Mouse (Mus musculus): ENCODE results near the gene Nfkbiz. TPM values are rescaled to one million over a fixed set of nuclear protein-coding genes. Genes with fewer than 3 reads are reported as not detected.

Gene Nfkbiz
- polyA plus RNA-seq, 1 experiment from 2014 or later, result 5.3 TPM

DNA sequence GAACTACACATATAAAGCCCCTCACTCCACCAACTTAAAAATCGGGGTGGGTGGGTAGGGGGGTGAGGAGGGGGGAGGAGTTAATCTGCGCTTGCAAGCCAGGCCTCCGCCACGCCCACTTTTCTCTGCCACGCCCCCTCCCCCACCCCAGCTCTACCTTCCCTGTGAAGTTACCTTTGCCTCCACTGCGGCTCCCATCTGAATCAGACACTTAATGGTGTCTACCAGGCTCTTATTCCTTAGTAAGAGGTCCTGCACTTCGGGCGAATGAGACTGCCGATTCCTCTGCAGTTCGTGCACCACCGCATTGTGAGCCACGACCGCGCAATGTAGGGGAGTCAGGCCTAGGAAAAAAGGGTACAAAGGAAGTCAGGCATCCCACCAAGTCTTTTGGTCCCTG, 23.2 kb downstream of the Nfkbiz start:
- peaks cover 18% of the 10 kb centered on the region for H3K4me1 ChIP-seq
- WGBS, result 91% methylated on average over 14 of the region's 14 CpGs
- H3K27me3 ChIP-seq, result no peaks in the 10 kb centered on the region
- peaks cover 64% of the 10 kb centered on the region for H3K36me3 ChIP-seq
- ATAC-seq (ENCODE audit: insufficient number of reproducible peaks, insufficient read depth, low FRiP score, low TSS enrichment, low read depth), result no peak
- H3K4me3 ChIP-seq, result no peak overlapping the region
- no peak overlapping the region for H3K27ac ChIP-seq
- H3K4me2 ChIP-seq, result no peak overlapping the region
- no peak overlapping the region for H3K9ac ChIP-seq
- no peaks in the 10 kb centered on the region for H3K9me3 ChIP-seq

DNA sequence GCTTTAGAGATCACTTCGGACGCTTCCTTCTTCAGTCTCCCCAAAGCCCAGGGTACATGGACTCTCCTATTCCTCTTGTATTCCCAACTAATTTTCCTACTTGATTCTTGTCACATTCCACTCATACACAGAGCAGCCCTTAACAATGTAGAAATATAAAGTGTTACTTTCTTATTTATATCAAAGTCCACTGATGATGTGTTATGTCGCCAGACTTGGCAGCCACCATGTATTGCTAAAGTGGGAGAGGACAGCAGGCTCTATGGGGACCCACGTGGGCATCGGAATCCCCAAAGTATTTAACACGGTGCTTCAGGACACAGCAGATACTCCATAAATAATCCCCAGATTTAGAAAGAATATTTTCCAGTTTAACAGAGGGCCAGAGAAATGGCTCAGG, 24.0 kb downstream of the Nfkbiz start:
- H3K4me3 ChIP-seq, result no peak overlapping the region
- H3K9ac ChIP-seq, result no peak overlapping the region
- WGBS, result 93% methylated on average over 6 of the region's 6 CpGs
- peaks cover 70% of the 10 kb centered on the region for H3K36me3 ChIP-seq
- H3K9me3 ChIP-seq, result no peaks in the 10 kb centered on the region
- ATAC-seq (ENCODE audit: insufficient number of reproducible peaks, insufficient read depth, low FRiP score, low TSS enrichment, low read depth), result no peak
- no peak overlapping the region for H3K4me2 ChIP-seq
- H3K27ac ChIP-seq, result no peak overlapping the region
- peaks cover 12% of the 10 kb centered on the region for H3K4me1 ChIP-seq
- H3K27me3 ChIP-seq, result no peaks in the 10 kb centered on the region

DNA sequence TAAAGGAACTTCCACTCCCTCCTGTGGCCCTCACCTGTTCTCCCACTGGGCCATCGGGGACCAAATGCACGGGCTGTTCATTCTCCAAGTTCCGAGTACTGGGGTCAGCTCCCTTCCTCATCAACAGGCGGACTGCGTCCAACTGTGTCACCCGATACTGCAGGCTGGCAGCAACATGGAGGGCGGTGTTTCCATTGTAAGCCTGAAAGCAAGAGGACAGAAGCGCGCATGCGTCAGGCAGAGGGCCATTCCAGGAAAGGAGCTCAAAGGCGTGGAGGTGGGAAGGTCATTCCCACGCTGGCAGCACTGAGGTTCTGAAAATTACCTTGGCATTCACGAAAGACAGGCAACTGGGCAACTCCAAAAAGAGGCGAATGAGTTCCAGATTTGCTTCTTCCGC, 24.8 kb downstream of the Nfkbiz start:
- Histone ChIP-seq H3K4me2 (no peak overlapping the region), H3K4me3 (no peak overlapping the region), H3K27me3 (no peaks in the 10 kb centered on the region), H3K27ac (no peak overlapping the region), H3K4me1 (peaks cover 4% of the 10 kb centered on the region), H3K36me3 (peaks cover 70% of the 10 kb centered on the region), H3K9ac (no peak overlapping the region), H3K9me3 (no peaks in the 10 kb centered on the region)
- 74% methylated on average over 15 of the region's 15 CpGs for WGBS
- no peak for ATAC-seq (ENCODE audit: insufficient number of reproducible peaks, insufficient read depth, low FRiP score, low TSS enrichment, low read depth)

DNA sequence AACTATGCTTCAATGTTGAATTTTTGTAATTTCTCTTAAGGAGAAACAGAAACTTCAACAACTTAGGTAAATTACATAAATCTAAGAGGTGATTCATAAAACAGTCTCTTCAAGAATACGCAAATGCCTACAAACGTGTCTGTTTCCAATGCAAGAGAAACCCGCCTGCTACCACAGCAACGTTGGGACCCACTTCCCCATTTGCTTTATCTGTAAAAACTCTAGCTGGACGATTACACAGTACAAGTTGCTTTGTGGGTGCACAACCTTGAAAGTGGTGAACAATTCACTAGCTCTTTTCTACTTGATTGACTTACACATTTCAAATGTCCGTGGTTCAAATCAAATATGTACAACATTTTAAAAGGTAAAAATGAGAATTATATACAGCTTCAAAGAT, 26.9 kb downstream of the Nfkbiz start:
- no peaks in the 10 kb centered on the region for H3K9me3 ChIP-seq
- WGBS, result 92% methylated on average over 6 of the region's 6 CpGs
- H3K4me2 ChIP-seq, result no peak overlapping the region
- no peak for ATAC-seq (ENCODE audit: insufficient number of reproducible peaks, insufficient read depth, low FRiP score, low TSS enrichment, low read depth)
- H3K9ac ChIP-seq, result no peak overlapping the region
- no peaks in the 10 kb centered on the region for H3K27me3 ChIP-seq
- H3K4me3 ChIP-seq, result no peak overlapping the region
- peaks cover 55% of the 10 kb centered on the region for H3K36me3 ChIP-seq
- H3K4me1 ChIP-seq, result peaks cover 5% of the 10 kb centered on the region
- H3K27ac ChIP-seq, result no peak overlapping the region

DNA sequence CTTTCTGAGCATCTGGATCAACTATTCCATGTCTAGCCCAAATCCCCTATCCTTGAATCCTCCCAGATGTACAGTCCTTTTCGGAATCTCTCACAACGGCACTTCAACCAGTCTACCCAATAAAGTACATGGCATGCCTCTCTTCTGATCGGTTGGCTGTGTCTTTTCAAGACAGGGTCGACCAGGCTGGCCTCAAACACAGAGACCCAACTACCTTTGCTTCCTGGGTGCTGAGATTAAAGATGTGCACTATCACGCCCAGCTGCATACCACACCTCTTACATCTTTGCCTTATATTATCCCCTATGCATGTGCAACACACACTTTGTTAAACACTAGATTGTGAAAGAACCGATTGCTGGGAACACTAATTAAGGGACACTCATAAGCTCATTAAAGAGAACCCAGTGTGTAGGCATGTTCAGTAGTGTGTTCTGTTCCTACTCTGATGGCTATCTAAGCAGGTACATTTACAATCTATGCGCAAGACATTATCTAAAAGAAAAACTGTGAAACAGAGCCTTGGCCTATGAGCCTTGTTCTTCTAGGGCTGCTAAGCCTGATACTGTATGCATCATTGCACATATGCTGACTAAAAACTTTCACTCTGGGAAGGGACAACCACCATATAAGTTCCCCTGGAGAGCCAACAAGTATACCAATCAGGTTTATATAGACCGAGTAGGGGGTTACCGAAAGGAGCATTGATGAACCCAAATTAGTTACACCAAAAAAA, 28.8 kb downstream of the Nfkbiz start:
- no peak overlapping the region for H3K27ac ChIP-seq
- no peak overlapping the region for H3K4me3 ChIP-seq

DNA sequence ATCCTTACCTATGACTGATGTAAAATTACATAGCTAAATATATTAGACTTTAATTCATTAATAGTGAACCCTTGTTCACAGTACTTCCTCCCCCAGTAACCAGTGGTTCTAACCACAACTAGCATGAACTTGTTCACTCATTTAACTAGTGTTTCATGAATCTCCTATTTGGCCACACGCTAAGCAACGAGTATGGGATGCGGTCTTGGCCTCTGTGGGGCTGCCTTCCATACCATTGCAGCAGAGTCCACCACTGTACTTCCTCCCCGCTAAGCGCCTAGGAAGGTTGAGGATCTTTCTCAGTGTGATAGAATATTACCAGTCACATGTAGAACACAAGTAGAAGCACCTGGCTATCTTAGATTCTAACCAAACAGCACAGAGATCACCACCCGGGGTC, 29.4 kb downstream of the Nfkbiz start:
- H3K9ac ChIP-seq, result no peak overlapping the region
- no peak overlapping the region for H3K4me3 ChIP-seq
- H3K27ac ChIP-seq, result no peak overlapping the region
- peaks cover 32% of the 10 kb centered on the region for H3K36me3 ChIP-seq
- ATAC-seq (ENCODE audit: insufficient number of reproducible peaks, insufficient read depth, low FRiP score, low TSS enrichment, low read depth), result no peak
- no peaks in the 10 kb centered on the region for H3K27me3 ChIP-seq
- H3K9me3 ChIP-seq, result no peaks in the 10 kb centered on the region
- H3K4me1 ChIP-seq, result peaks cover 5% of the 10 kb centered on the region
- WGBS, result 91% methylated on average over 6 of the region's 6 CpGs
- no peak overlapping the region for H3K4me2 ChIP-seq

More for the DNA sequence above, 28.8 kb downstream of the Nfkbiz start:
- Histone ChIP-seq H3K36me3 (peaks cover 38% of the 10 kb centered on the region), H3K4me2 (no peak overlapping the region), H3K27me3 (no peaks in the 10 kb centered on the region), H3K4me1 (peaks cover 5% of the 10 kb centered on the region), H3K9ac (no peak overlapping the region), H3K9me3 (no peaks in the 10 kb centered on the region)
- ATAC-seq (ENCODE audit: insufficient number of reproducible peaks, insufficient read depth, low FRiP score, low TSS enrichment, low read depth), result no peak
- 90% methylated on average over 9 of the region's 9 CpGs for WGBS

DNA sequence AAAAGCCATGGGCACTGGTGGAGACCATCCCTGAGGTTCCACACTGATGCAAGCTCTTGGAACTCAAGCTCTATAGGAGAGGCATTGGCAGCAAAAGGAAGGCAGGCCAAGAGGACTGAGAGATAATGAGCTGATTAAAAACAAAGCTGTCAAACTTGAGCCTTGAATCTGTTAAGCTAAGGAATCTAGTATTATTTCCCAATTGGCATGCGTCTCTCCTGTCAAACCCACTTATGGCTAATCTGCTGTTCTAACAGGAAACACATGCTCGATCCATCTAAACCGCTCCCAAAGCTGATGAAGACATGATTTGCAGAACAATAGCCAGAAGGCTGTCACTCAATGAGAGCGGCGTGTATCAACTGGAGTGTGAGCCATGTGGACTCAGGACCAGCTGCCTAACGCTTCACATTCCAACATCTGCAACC, 31.2 kb downstream of the Nfkbiz start:
- no peak overlapping the region for H3K4me3 ChIP-seq
- H3K9ac ChIP-seq, result no peak overlapping the region
- ATAC-seq (ENCODE audit: insufficient number of reproducible peaks, insufficient read depth, low FRiP score, low TSS enrichment, low read depth), result no peak
- WGBS, result 16% methylated on average over 6 of the region's 6 CpGs
- H3K27ac ChIP-seq, result no peak overlapping the region; the same call in 1 of the 2 replicates
- H3K36me3 ChIP-seq, result peaks cover 16% of the 10 kb centered on the region
- H3K4me1 ChIP-seq, result peaks cover 5% of the 10 kb centered on the region
- no peak overlapping the region for H3K4me2 ChIP-seq
- H3K9me3 ChIP-seq, result no peaks in the 10 kb centered on the region
- H3K27me3 ChIP-seq, result no peaks in the 10 kb centered on the region

DNA sequence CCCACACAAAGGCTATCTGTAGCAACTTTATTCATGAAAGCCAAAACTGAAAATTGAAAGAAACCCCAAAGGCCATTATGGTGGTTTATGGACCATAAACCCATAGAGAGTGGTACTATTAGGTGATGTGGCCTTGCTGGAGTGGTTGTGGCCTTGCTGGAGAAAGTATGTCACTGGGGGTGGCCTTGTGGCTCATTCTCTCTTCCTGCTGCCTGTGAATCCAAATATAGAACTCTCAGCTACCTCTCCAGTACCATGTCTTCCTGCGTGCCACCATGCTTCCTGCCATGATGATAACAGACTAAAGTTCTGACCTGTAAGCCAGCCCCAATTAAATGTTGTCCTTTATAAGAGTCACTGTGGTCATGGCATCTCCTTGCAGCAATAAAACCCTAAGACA, 33.9 kb downstream of the Nfkbiz start:
- 87% methylated on average over 1 of the region's 1 CpGs for WGBS

DNA sequence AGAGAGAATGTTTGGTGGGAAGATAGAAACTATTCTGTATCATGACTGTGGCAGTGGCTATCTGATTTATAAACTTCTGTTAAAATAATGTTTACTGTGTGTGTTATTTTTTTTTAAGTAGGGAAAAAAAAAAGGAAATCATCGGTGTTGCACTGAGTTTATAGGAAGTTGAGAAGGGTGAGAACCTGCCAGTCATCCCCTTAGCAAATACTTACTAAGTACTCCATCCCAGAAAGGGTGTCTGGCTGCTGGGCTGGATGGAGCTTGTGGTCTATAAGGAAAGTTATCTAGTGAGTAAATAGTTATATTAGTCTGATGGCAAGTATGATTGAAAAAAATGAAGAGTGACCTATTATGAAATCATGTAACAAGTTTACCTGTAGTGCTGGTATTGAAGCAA, 37.1 kb downstream of the Nfkbiz start:
- Histone ChIP-seq H3K4me1 (no peaks in the 10 kb centered on the region), H3K4me2 (no peak overlapping the region), H3K36me3 (no peaks in the 10 kb centered on the region), H3K9ac (no peak overlapping the region), H3K27me3 (no peaks in the 10 kb centered on the region), H3K4me3 (no peak overlapping the region), H3K9me3 (no peaks in the 10 kb centered on the region), H3K27ac (no peak overlapping the region)
- WGBS, result 87% methylated on average over 1 of the region's 1 CpGs
- ATAC-seq (ENCODE audit: insufficient number of reproducible peaks, insufficient read depth, low FRiP score, low TSS enrichment, low read depth), result no peak

More for the DNA sequence above, 33.9 kb downstream of the Nfkbiz start:
- Histone ChIP-seq H3K27ac (no peak overlapping the region), H3K27me3 (no peaks in the 10 kb centered on the region), H3K4me3 (no peak overlapping the region), H3K4me1 (peaks cover 5% of the 10 kb centered on the region), H3K9me3 (no peaks in the 10 kb centered on the region), H3K9ac (no peak overlapping the region), H3K36me3 (no peaks in the 10 kb centered on the region; the same call in 1 of the 2 replicates), H3K4me2 (no peak overlapping the region)
- no peak for ATAC-seq (ENCODE audit: insufficient number of reproducible peaks, insufficient read depth, low FRiP score, low TSS enrichment, low read depth)

DNA sequence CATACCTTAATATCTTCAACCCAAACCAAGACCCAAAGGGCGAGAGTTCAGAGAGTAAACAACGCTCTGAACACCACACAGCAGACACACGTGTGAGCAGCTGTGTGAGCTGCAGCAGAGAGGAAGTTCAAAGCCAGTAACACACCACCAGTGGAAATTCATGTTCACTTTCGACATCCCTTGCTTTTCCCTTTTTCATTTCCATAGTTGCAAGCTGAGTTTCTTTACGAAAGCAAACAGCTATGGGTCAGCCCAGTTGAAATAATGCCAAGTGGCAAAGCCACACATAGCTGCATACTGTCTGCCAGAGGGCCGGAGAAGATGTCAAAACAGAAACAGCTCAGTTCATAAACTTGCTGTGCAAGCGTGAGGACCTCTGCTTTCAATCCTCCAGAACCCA, 39.9 kb downstream of the Nfkbiz start:
- WGBS, result 81% methylated on average over 7 of the region's 7 CpGs
- Histone ChIP-seq H3K36me3 (no peaks in the 10 kb centered on the region), H3K4me2 (no peak overlapping the region), H3K9ac (no peak overlapping the region), H3K27ac (no peak overlapping the region), H3K9me3 (no peaks in the 10 kb centered on the region), H3K27me3 (no peaks in the 10 kb centered on the region), H3K4me3 (no peak overlapping the region), H3K4me1 (no peaks in the 10 kb centered on the region)
- ATAC-seq (ENCODE audit: insufficient number of reproducible peaks, insufficient read depth, low FRiP score, low TSS enrichment, low read depth), result no peak

DNA sequence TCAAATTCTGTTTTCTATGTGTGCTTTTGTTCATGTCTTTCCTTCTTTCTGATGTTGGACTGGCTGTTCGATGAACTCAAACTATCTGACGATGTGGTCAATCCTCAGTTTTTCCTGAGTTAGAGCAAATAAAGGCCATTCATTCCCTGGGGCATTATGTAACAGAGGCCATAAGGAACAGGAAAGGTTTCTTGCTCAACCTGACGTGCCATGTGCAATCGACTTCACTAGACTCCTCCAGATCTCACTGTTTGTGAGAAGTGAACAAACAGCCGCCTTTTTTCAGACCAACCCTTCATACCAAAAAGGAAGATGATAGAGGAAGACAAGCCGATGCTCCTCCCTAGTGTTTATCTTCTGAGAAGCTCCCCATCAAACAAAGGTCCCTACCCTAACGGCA, 48.4 kb downstream of the Nfkbiz start:
- no peaks in the 10 kb centered on the region for H3K4me1 ChIP-seq
- no peak for ATAC-seq (ENCODE audit: insufficient number of reproducible peaks, insufficient read depth, low FRiP score, low TSS enrichment, low read depth)
- H3K4me3 ChIP-seq, result no peak overlapping the region
- no peak overlapping the region for H3K9ac ChIP-seq
- no peaks in the 10 kb centered on the region for H3K27me3 ChIP-seq
- H3K27ac ChIP-seq, result no peak overlapping the region
- no peaks in the 10 kb centered on the region for H3K9me3 ChIP-seq
- WGBS, result 91% methylated on average over 7 of the region's 7 CpGs
- H3K36me3 ChIP-seq, result no peaks in the 10 kb centered on the region
- H3K4me2 ChIP-seq, result no peak overlapping the region

DNA sequence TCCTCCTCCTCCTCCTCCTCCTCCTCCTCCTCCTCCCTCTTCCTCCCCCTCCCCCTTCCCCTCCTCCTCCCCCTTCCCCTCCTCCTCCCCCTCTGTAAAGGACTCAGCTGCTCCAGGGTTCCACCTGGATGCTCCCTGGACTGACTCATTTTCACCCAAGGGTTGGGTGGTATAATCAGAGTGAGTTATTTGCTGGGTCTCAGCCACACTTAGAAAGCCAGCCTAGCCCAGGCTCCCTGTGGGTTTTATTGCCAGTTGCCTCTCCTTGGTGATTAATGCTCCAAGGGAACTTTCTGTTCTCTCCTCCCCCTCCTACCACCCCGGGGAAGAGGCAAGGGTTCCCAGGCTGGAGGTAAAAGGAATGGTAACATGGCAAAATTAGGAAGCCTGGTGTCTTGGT, 49.4 kb downstream of the Nfkbiz start:
- Histone ChIP-seq H3K27me3 (no peaks in the 10 kb centered on the region), H3K9me3 (no peaks in the 10 kb centered on the region), H3K36me3 (no peaks in the 10 kb centered on the region), H3K27ac (no peak overlapping the region), H3K4me3 (no peak overlapping the region), H3K4me1 (no peaks in the 10 kb centered on the region), H3K4me2 (no peak overlapping the region), H3K9ac (no peak overlapping the region)
- ATAC-seq (ENCODE audit: insufficient number of reproducible peaks, insufficient read depth, low FRiP score, low TSS enrichment, low read depth), result no peak
- 52% methylated on average over 1 of the region's 1 CpGs for WGBS
